Mouse (Mus musculus): ENCODE measurements at regions not wholly inside any gene's neighbourhood (a gene's known extent, or its start where the extent isn't known, plus 50 kb on each side); places are given as distances from the start of the nearest gene placed in this dataset.

DNA sequence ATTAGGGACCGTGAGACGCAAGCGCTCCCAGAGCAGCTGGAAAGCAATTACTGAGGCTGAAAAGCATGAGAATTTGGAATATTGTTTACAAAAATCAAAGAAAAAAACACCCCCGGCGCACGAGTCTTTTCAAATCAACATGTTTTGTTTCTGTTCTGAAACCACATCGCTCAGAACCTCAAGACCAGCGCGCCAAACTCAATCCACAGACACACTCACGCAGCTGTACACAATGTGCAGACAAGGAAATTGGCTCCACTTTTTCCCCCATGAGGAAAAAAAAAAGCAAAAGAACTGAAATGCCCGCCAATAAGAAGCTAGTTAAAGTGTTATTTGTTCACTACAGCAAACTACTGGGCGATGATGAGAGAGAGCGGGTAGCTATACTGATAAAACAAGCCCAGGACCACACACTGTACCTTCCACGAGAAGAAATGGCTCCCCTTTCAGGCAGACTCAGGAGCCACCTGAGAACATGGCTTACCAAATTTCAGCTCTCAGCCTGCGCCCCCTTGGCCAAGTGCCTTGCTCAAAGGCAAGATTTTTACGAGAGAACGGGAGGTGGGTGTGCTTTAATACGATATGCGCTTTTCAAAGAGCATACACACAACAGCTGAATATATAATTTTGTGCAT is 222.5 kb upstream of the Akirin2 start:
- H3K36me3 ChIP-seq (replicated peaks in 1 of 2; ENCODE audit: control insufficient read depth in 1 of 2, insufficient read depth in 1 of 2, low read length in 1 of 2), result no peaks in the 10 kb centered on the region
- no peak for TF ChIP-seq POLR2AphosphoS2 (IDR thresholded peaks at IDR 0.05; ENCODE audit: low read depth, low read length)
- TF ChIP-seq BHLHE40 (IDR thresholded peaks at IDR 0.05; ENCODE audit: low read depth, low read length), result no peak
- no peak for TF ChIP-seq RAD21 (IDR thresholded peaks at IDR 0.05; ENCODE audit: low read depth, low read length)
- no peak for TF ChIP-seq KAT2A (IDR thresholded peaks at IDR 0.05; ENCODE audit: insufficient replicate concordance, low read length)
- TF ChIP-seq E2F4 (IDR thresholded peaks at IDR 0.05; ENCODE audit: insufficient replicate concordance, low read depth, low read length), result no peak
- TF ChIP-seq USF2 (conservative IDR thresholded peaks at IDR 0.05; ENCODE audit: low read depth, low read length), result no peak
- no peak overlapping the region for H3K4me2 ChIP-seq (ENCODE audit: insufficient read depth, low read depth, poor library complexity, severe bottlenecking)
- in situ Hi-C loops (cut with MboI; ENCODE audit: low pct_ligation_motif_present, low pct_unique_long_range_greater_than_20kb, low sequenced_read_pairs) (no loop called here), dilution Hi-C loops (cut with MboI; ENCODE audit: extremely low pct_ligation_motif_present, extremely low pct_unique_long_range_greater_than_20kb, low sequenced_read_pairs) (no loop called here)
- no peaks in the 10 kb centered on the region for H3K4me1 ChIP-seq (ENCODE audit: control insufficient read depth in 1 of 2, insufficient read depth in 2 of 2)
- no peaks in the 10 kb centered on the region for H3K27me3 ChIP-seq (replicated peaks)
- H3K27ac ChIP-seq (ENCODE audit: insufficient read depth, low read depth), result no peak overlapping the region
- no peak overlapping the region for H3K4me3 ChIP-seq (replicated peaks in 1 of 3; ENCODE audit: low read depth in 2 of 3, low read length in 2 of 3, poor library complexity in 1 of 3)
- DNase-seq (ENCODE audit: extremely low read depth), result no peak
- H3K9me3 ChIP-seq (replicated peaks; ENCODE audit: low read length), result no peaks in the 10 kb centered on the region
- H3K9ac ChIP-seq (ENCODE audit: insufficient read depth, low read depth), result no peak overlapping the region
- H3K79me2 ChIP-seq (replicated peaks; ENCODE audit: control insufficient read depth, extremely low read depth, insufficient read depth, poor library complexity, severe bottlenecking), result no peaks in the 10 kb centered on the region

DNA sequence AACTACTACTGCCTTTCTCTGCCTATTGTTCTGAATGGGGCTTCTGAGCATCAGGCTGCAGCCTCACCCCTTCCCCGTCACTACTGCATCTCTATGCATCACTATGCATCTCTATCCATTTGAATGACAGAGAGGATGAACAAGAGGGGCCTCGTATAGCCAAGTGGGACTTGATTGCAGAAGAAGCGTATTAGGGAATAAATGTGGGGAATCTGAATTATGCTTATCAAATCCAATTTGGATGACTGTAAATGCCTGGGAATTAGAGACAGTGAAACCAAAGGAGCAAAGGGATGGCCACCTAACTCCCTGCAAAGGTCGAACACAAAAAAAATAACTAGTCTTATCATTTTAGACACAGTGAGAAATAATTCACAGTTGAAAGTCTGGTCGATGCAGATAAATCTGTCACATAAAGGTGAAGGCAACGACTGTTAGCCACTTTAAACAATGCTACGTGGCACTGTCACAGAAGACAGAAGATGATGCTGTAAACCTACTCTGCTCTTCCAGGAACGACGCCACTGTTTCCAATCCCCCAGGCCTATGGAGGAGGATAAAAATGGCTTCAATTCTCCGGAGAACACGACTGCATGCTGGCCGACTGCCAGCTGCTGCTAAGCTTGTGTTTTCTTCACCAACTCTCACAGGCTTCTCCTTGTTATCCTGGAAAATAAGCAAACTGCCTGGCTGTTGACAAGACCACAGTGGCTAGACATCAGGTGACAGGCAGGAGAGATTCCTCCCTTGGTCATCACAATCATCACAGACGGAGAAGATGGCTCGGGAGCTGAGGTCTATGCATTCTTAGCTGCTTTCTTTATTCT is 213.6 kb upstream of the Akirin2 start:
- H3K36me3 ChIP-seq (replicated peaks in 1 of 2; ENCODE audit: control insufficient read depth in 1 of 2, insufficient read depth in 1 of 2, low read length in 1 of 2), result no peaks in the 10 kb centered on the region
- H3K4me1 ChIP-seq (ENCODE audit: control insufficient read depth in 1 of 2, insufficient read depth in 2 of 2), result no peaks in the 10 kb centered on the region
- TF ChIP-seq CHD2 (IDR thresholded peaks at IDR 0.05; ENCODE audit: low read length), result no peak
- TF ChIP-seq MXI1 (IDR thresholded peaks at IDR 0.05; ENCODE audit: low read depth, low read length), result no peak
- no peak for TF ChIP-seq ZKSCAN1 (IDR thresholded peaks at IDR 0.05; ENCODE audit: borderline replicate concordance, low read depth, low read length)
- no peak for TF ChIP-seq ZMIZ1 (IDR thresholded peaks at IDR 0.05; ENCODE audit: low read depth, low read length)
- TF ChIP-seq MAFK (IDR thresholded peaks at IDR 0.05; ENCODE audit: insufficient replicate concordance, low read length), result no peak
- TF ChIP-seq ETS1 (conservative IDR thresholded peaks at IDR 0.05; ENCODE audit: low read depth, low read length), result no peak
- TF ChIP-seq MEF2A (IDR thresholded peaks at IDR 0.05; ENCODE audit: borderline replicate concordance, low read depth, low read length), result no peak
- TF ChIP-seq POLR2A (IDR thresholded peaks at IDR 0.05; ENCODE audit: low read depth, low read length), result no peak
- no peak for TF ChIP-seq USF1 (IDR thresholded peaks at IDR 0.05; ENCODE audit: low read depth, low read length)
- TF ChIP-seq TCF12 (IDR thresholded peaks at IDR 0.05; ENCODE audit: low read depth, low read length), result no peak
- TF ChIP-seq USF2 (conservative IDR thresholded peaks at IDR 0.05; ENCODE audit: low read depth, low read length), result no peak
- no peak for TF ChIP-seq MYC (IDR thresholded peaks at IDR 0.05; ENCODE audit: low read depth, low read length)
- TF ChIP-seq JUND (conservative IDR thresholded peaks at IDR 0.05; ENCODE audit: low read depth, low read length), result no peak
- TF ChIP-seq PAX5 (IDR thresholded peaks at IDR 0.05; ENCODE audit: low read length), result no peak
- TF ChIP-seq CHD1 (IDR thresholded peaks at IDR 0.05; ENCODE audit: low read depth, low read length), result no peak
- no peak for TF ChIP-seq UBTF (IDR thresholded peaks at IDR 0.05; ENCODE audit: low read depth, low read length)
- TF ChIP-seq ZC3H11A (IDR thresholded peaks at IDR 0.05; ENCODE audit: low read depth, low read length), result no peak
- no peak for TF ChIP-seq NELFE (IDR thresholded peaks at IDR 0.05; ENCODE audit: low read depth, low read length)
- TF ChIP-seq HCFC1 (IDR thresholded peaks at IDR 0.05; ENCODE audit: low read depth, low read length), result no peak
- no peak for TF ChIP-seq RAD21 (IDR thresholded peaks at IDR 0.05; ENCODE audit: low read depth, low read length)
- no peaks in the 10 kb centered on the region for H3K79me2 ChIP-seq (replicated peaks; ENCODE audit: control insufficient read depth, extremely low read depth, insufficient read depth, poor library complexity, severe bottlenecking)
- no peaks in the 10 kb centered on the region for H3K27me3 ChIP-seq (replicated peaks)
- in situ Hi-C loops (cut with MboI; ENCODE audit: low pct_ligation_motif_present, low pct_unique_long_range_greater_than_20kb, low sequenced_read_pairs) (no loop called here), dilution Hi-C loops (cut with MboI; ENCODE audit: extremely low pct_ligation_motif_present, extremely low pct_unique_long_range_greater_than_20kb, low sequenced_read_pairs) (no loop called here)
- no peak overlapping the region for H3K4me3 ChIP-seq (replicated peaks in 1 of 3; ENCODE audit: low read depth in 2 of 3, low read length in 2 of 3, poor library complexity in 1 of 3)
- no peak overlapping the region for H3K9ac ChIP-seq (ENCODE audit: insufficient read depth, low read depth)
- H3K4me2 ChIP-seq (ENCODE audit: insufficient read depth, low read depth, poor library complexity, severe bottlenecking), result no peak overlapping the region
- H3K27ac ChIP-seq (ENCODE audit: insufficient read depth, low read depth), result no peak overlapping the region
- no peaks in the 10 kb centered on the region for H3K9me3 ChIP-seq (replicated peaks; ENCODE audit: low read length)
- DNase-seq (ENCODE audit: extremely low read depth), result no peak

Data from CH12.LX (cell line).